Mouse (Mus musculus) embryonic facial prominence, embryonic 13.5 days (tissue): ENCODE data around the gene Pigq. TPM values are rescaled to one million over a fixed set of nuclear protein-coding genes. Genes with fewer than 3 reads are reported as not detected.
A peak's percentile ranks its signal among the peaks of the same experiment; 100 is the strongest.

Source experiments
- ATAC-seq: fragments of 200-750 bp; cut with Nextera tagmentation; 2 replicates; pipeline ENCODE4 v1.8.0; 2017; ENCODE audit warnings: low read depth; ENCODE audit not compliant: insufficient number of reproducible peaks, insufficient read depth, low FRiP score, low TSS enrichment
- H3K27ac ChIP-seq: fragments of 300-500 bp; sonication (generic); 2 replicates; pipeline ENCODE4 v1.5.1; 2015; ENCODE audit warnings: moderate library complexity, mild to moderate bottlenecking, inconsistent platforms
- H3K27me3 ChIP-seq: fragments of 300-500 bp; sonication (generic); 2 replicates; pipeline ENCODE4 v1.6.1; 2015; ENCODE audit warnings: mild to moderate bottlenecking, inconsistent platforms
- H3K36me3 ChIP-seq: fragments of 300-500 bp; sonication (generic); 2 replicates; pipeline ENCODE4 v1.6.1; 2015; ENCODE audit warnings: mild to moderate bottlenecking, inconsistent platforms
- H3K4me1 ChIP-seq: fragments of 300-500 bp; sonication (generic); 2 replicates; pipeline ENCODE4 v1.6.1; 2015; ENCODE audit warnings: inconsistent platforms
- H3K4me2 ChIP-seq: fragments of 300-500 bp; sonication (generic); 2 replicates; pipeline ENCODE4 v1.6.1; 2015; ENCODE audit warnings: moderate library complexity, mild to moderate bottlenecking, inconsistent platforms
- H3K4me3 ChIP-seq: fragments of 300-500 bp; sonication (generic); 2 replicates; pipeline ENCODE4 v1.5.1; 2015; ENCODE audit warnings: mild to moderate bottlenecking, inconsistent platforms
- H3K9ac ChIP-seq: fragments of 300-500 bp; sonication (generic); 2 replicates; pipeline ENCODE4 v1.6.1; 2015; ENCODE audit warnings: mild to moderate bottlenecking, inconsistent platforms
- H3K9me3 ChIP-seq: fragments of 300-500 bp; sonication (generic); 2 replicates; pipeline ENCODE4 v1.6.1; 2016; ENCODE audit warnings: inconsistent platforms
- WGBS: fragments of 180-500 bp; shearing (Covaris S2); methylation state at CpG from one replicate; pipeline ENCODE4 v1.1.7; 2015; ENCODE audit warnings: mixed read lengths; 5-methylcytosine and 5-hydroxymethylcytosine counted together
- polyA plus RNA-seq: library from polyadenylated mRNA; unstranded; fragments of >200 nt; fragmentation: Nextera tagmentation; extraction: Ambion mirVana; gene quantifications from 2 replicates; pipeline ENCODE4 v1.2.1, GENCODE M21; 2015

Pigq gene
- polyA plus RNA-seq, 1 experiment from 2014 or later = 53.8 TPM

- no peaks in the 10 kb centered on the region for H3K27me3 ChIP-seq
- H3K36me3 ChIP-seq = peaks cover 23% of the 10 kb centered on the region
- 0 out of 2 replicates have a peak, but pooled peaks cover 3% of the 10 kb centered on the region for H3K4me1 ChIP-seq
- H3K9me3 ChIP-seq = no peaks in the 10 kb centered on the region
- no peak overlapping the region for H3K27ac ChIP-seq
- H3K4me3 ChIP-seq = no peak overlapping the region
- H3K9ac ChIP-seq = no peak overlapping the region
- 31% methylated on average over 2 of the region's 2 CpGs for WGBS
- no peak for ATAC-seq
- H3K4me2 ChIP-seq = no peak overlapping the region
These were observed 50.6 kb downstream of the Pigq start for GRCm38 (mm10) chr17:25893975-25894617.

- no peak for ATAC-seq
- H3K27me3 ChIP-seq = no peaks in the 10 kb centered on the region
- H3K9ac ChIP-seq = no peak overlapping the region
- 85% methylated on average over 3 of the region's 3 CpGs for WGBS
- H3K27ac ChIP-seq = no peak overlapping the region
- no peak overlapping the region for H3K4me2 ChIP-seq
- no peaks in the 10 kb centered on the region for H3K9me3 ChIP-seq
- no peaks in the 10 kb centered on the region for H3K4me1 ChIP-seq
- no peak overlapping the region for H3K4me3 ChIP-seq
- H3K36me3 ChIP-seq = peaks cover 64% of the 10 kb centered on the region
These were observed 55.9 kb downstream of the Pigq start for GRCm38 (mm10) chr17:25888837-25889236.

GRCm38 (mm10) chr17:25887467-25887866 is 57.3 kb downstream of the Pigq start:
- Histone ChIP-seq H3K4me1 (no peaks in the 10 kb centered on the region), H3K36me3 (peaks cover 78% of the 10 kb centered on the region)
- no peak for ATAC-seq

GRCm38 (mm10) chr17:25886806-25887205 is 57.9 kb downstream of the Pigq start:
- H3K4me2 ChIP-seq = no peak overlapping the region
- no peak overlapping the region for H3K27ac ChIP-seq
- H3K4me3 ChIP-seq = no peak overlapping the region
- no peak overlapping the region for H3K9ac ChIP-seq
- H3K27me3 ChIP-seq = no peaks in the 10 kb centered on the region
- H3K9me3 ChIP-seq = no peaks in the 10 kb centered on the region
- ATAC-seq = no peak
- peaks cover 84% of the 10 kb centered on the region for H3K36me3 ChIP-seq
- no peaks in the 10 kb centered on the region for H3K4me1 ChIP-seq

More at GRCm38 (mm10) chr17:25887467-25887866, 57.3 kb downstream of the Pigq start:
- no peaks in the 10 kb centered on the region for H3K27me3 ChIP-seq
- H3K9me3 ChIP-seq = no peaks in the 10 kb centered on the region
- H3K4me3 ChIP-seq = no peak overlapping the region
- H3K9ac ChIP-seq = no peak overlapping the region
- no peak overlapping the region for H3K4me2 ChIP-seq
- WGBS = 87% methylated on average over 10 of the region's 10 CpGs
- no peak overlapping the region for H3K27ac ChIP-seq

GRCm38 (mm10) chr17:25885636-25886035 is 59.1 kb downstream of the Pigq start:
- no peak for ATAC-seq
- Histone ChIP-seq H3K4me1 (peaks cover 9% of the 10 kb centered on the region; the same call in 1 of the 2 replicates), H3K27ac (no peak overlapping the region), H3K4me3 (no peak overlapping the region), H3K27me3 (no peaks in the 10 kb centered on the region), H3K9me3 (no peaks in the 10 kb centered on the region), H3K9ac (no peak overlapping the region), H3K4me2 (no peak overlapping the region), H3K36me3 (peaks cover 86% of the 10 kb centered on the region)
- 32% methylated on average over 4 of the region's 4 CpGs for WGBS

- no peak overlapping the region for H3K4me3 ChIP-seq
- H3K27me3 ChIP-seq = no peaks in the 10 kb centered on the region
- H3K9ac ChIP-seq = no peak overlapping the region
- H3K4me1 ChIP-seq = peaks cover 15% of the 10 kb centered on the region; the same call in 1 of the 2 replicates
- no peak overlapping the region for H3K4me2 ChIP-seq
- WGBS = 95% methylated on average over 3 of the region's 3 CpGs
- peaks cover 82% of the 10 kb centered on the region for H3K36me3 ChIP-seq
- ATAC-seq = no peak
- no peaks in the 10 kb centered on the region for H3K9me3 ChIP-seq
- H3K27ac ChIP-seq = no peak overlapping the region
These were observed 60.9 kb downstream of the Pigq start for GRCm38 (mm10) chr17:25883824-25884223.

GRCm38 (mm10) chr17:25883268-25883667 is 61.5 kb downstream of the Pigq start:
- no peak overlapping the region for H3K9ac ChIP-seq
- WGBS = 83% methylated on average over 8 of the region's 8 CpGs
- H3K27ac ChIP-seq = no peak overlapping the region
- ATAC-seq = no peak
- H3K27me3 ChIP-seq = no peaks in the 10 kb centered on the region
- H3K4me1 ChIP-seq = peaks cover 15% of the 10 kb centered on the region; the same call in 1 of the 2 replicates
- no peaks in the 10 kb centered on the region for H3K9me3 ChIP-seq
- H3K36me3 ChIP-seq = peaks cover 82% of the 10 kb centered on the region
- H3K4me3 ChIP-seq = no peak overlapping the region
- H3K4me2 ChIP-seq = no peak overlapping the region

GRCm38 (mm10) chr17:25882306-25882705 is 62.4 kb downstream of the Pigq start:
- Histone ChIP-seq H3K4me2 (no peak overlapping the region), H3K27me3 (no peaks in the 10 kb centered on the region), H3K36me3 (peaks cover 80% of the 10 kb centered on the region), H3K4me1 (peaks cover 15% of the 10 kb centered on the region; the same call in 1 of the 2 replicates), H3K9ac (no peak overlapping the region), H3K4me3 (no peak overlapping the region), H3K9me3 (no peaks in the 10 kb centered on the region), H3K27ac (no peak overlapping the region)
- WGBS = 28% methylated on average over 5 of the region's 5 CpGs
- no peak for ATAC-seq

GRCm38 (mm10) chr17:25881691-25882090 is 63.0 kb downstream of the Pigq start:
- Histone ChIP-seq H3K4me1 (peaks cover 20% of the 10 kb centered on the region), H3K27me3 (no peaks in the 10 kb centered on the region), H3K9me3 (no peaks in the 10 kb centered on the region), H3K4me2 (no peak overlapping the region), H3K4me3 (no peak overlapping the region), H3K27ac (peak overlapping the region; percentile 11; the same call in 1 of the 2 replicates), H3K9ac (peak overlapping the region; percentile 41; the same call in 1 of the 2 replicates), H3K36me3 (peaks cover 76% of the 10 kb centered on the region)
- no peak for ATAC-seq
- WGBS = 20% methylated on average over 4 of the region's 4 CpGs

- H3K27ac ChIP-seq = peak overlapping the region; percentile 11; the same call in 1 of the 2 replicates
These were observed 63.7 kb downstream of the Pigq start for GRCm38 (mm10) chr17:25880913-25881641.

GRCm38 (mm10) chr17:25880196-25880910 is 64.4 kb downstream of the Pigq start, which contains the start of gene Wfikkn1:
Wfikkn1 (minus strand) TSS chr17:25880858.
- Histone ChIP-seq H3K4me1 (peaks cover 30% of the 10 kb centered on the region), H3K27ac (peak within 1 kb of the TSS; percentile 11; the same call in 1 of the 2 replicates), H3K9ac (peak within 1 kb of the TSS; percentile 41), H3K9me3 (no peaks in the 10 kb centered on the region), H3K36me3 (peaks cover 71% of the 10 kb centered on the region), H3K27me3 (no peaks in the 10 kb centered on the region), H3K4me3 (no peak within 1 kb of the TSS), H3K4me2 (no peak within 1 kb of the TSS)
- no peak for ATAC-seq
- 30% methylated on average over 5 of the region's 5 CpGs for WGBS

More at GRCm38 (mm10) chr17:25880913-25881641, 63.7 kb downstream of the Pigq start:
- Histone ChIP-seq H3K36me3 (peaks cover 73% of the 10 kb centered on the region), H3K27me3 (no peaks in the 10 kb centered on the region), H3K4me3 (no peak overlapping the region), H3K4me1 (peaks cover 26% of the 10 kb centered on the region), H3K9me3 (no peaks in the 10 kb centered on the region), H3K4me2 (no peak overlapping the region), H3K9ac (peak overlapping the region; percentile 41)
- 9% methylated on average over 5 of the region's 5 CpGs for WGBS
- no peak for ATAC-seq
